Mouse (Mus musculus): ENCODE measurements at regions not wholly inside any gene's neighbourhood (a gene's known extent, or its start where the extent isn't known, plus 50 kb on each side); places are given as distances from the start of the nearest gene placed in this dataset.

DNA sequence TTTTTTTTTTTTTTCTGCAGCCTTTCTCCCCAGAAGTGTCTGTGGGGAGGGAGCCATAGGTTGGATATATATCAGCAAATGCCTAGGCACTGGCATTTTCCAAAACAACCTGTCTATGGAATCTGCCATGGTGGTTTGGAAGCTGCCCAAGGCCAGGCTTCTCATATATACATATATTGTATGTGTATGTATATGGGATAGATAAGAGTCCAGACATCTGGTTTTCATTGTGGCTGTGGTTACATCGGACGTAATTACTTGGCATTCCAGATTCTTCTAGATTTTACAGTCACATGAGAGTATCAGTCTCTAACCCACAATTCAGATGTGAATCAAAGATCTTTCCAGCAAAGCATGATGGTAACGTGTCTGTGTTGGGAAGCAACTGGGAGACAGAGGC lies 57.5 kb upstream of the Mylip start:
- no peak for TF ChIP-seq CTCF (IDR thresholded peaks at IDR 0.05; ENCODE audit: low read depth, low read length)
- no peak for TF ChIP-seq POLR2A (IDR thresholded peaks at IDR 0.05; ENCODE audit: extremely low read depth, insufficient read depth, low read length)

Data from liver, adult 2 months (tissue).